ENCODE assay signal across 11 mouse cellular contexts in genomic region chr3:131642681-131643292, GRCm38 (mm10).
A peak's percentile ranks its signal among the peaks of the same experiment; 100 is the strongest.
DNase-seq lines count a peak whose midpoint lies in the region; ATAC-seq and TF ChIP-seq lines count a peak whose summit lies in the region.
"Had no signal": no experiment of that assay in that cellular context is flagged by ENCODE, and none has a peak within 500 bp of the region (broad histone marks: within the 10 kb centered on the region; RNA-seq: fewer than 3 reads in every experiment).

No protein-coding gene starts in this region.

- H3K36me3 ChIP-seq in liver, embryonic 13.5 days, result no peaks in the 10 kb centered on the region
- H3K36me3 ChIP-seq in liver, embryonic 12.5 days, result no peaks in the 10 kb centered on the region; the same call in 1 of the 2 replicates
- no peaks in the 10 kb centered on the region for H3K36me3 ChIP-seq in spleen, adult 2 months (ENCODE audit: control insufficient read depth, insufficient read depth, low read length)
- H3K36me3 ChIP-seq in stomach, postnatal 0 days (ENCODE audit: control insufficient read depth, insufficient read depth, low read length), result peaks cover 5% of the 10 kb centered on the region

- H3K4me1 ChIP-seq in liver, embryonic 13.5 days (replicated peaks), result no peaks in the 10 kb centered on the region
- H3K4me1 ChIP-seq in liver, embryonic 12.5 days, result no peaks in the 10 kb centered on the region
- peaks cover 2% of the 10 kb centered on the region; the same call in 1 of the 2 replicates for H3K4me1 ChIP-seq in spleen, adult 2 months (ENCODE audit: control insufficient read depth, insufficient read depth, insufficient read length)
- no peaks in the 10 kb centered on the region for H3K4me1 ChIP-seq in stomach, postnatal 0 days (replicated peaks; ENCODE audit: control insufficient read depth, insufficient read depth)

- 46% methylated on average over 20 of the region's 20 CpGs for WGBS in liver, embryonic 13.5 days (ENCODE audit: insufficient replicate concordance)
- 44% methylated on average over 20 of the region's 20 CpGs for WGBS in liver, embryonic 12.5 days (ENCODE audit: insufficient replicate concordance)
- WGBS in spleen, adult 2 months, result 40% methylated on average over 20 of the region's 20 CpGs
- 89% methylated on average over 20 of the region's 20 CpGs for WGBS in stomach, postnatal 0 days

- TF ChIP-seq POLR2A in spleen, adult 2 months (IDR thresholded peaks at IDR 0.05; ENCODE audit: low read depth, low read length), result no peak

- H3K4me3 ChIP-seq in liver, embryonic 13.5 days (replicated peaks), result no peak overlapping the region
- H3K4me3 ChIP-seq in liver, embryonic 12.5 days, result no peak overlapping the region
- H3K4me3 ChIP-seq in spleen, adult 2 months (ENCODE audit: extremely low read depth, insufficient read depth, insufficient read length), result no peak overlapping the region; the same call in 1 of the 2 replicates
- H3K4me3 ChIP-seq in stomach, postnatal 0 days (ENCODE audit: low read depth, low read length), result no peak overlapping the region
- H3K4me3 ChIP-seq: hindbrain, embryonic 13.5 days had no signal

- H3K27ac ChIP-seq in liver, embryonic 13.5 days, result no peak overlapping the region
- H3K27ac ChIP-seq in liver, embryonic 12.5 days, result no peak overlapping the region
- peak overlapping the region; percentile 74 for H3K27ac ChIP-seq in spleen, adult 2 months (ENCODE audit: insufficient read depth, low read length)
- no peak overlapping the region for H3K27ac ChIP-seq in stomach, postnatal 0 days (replicated peaks)
- H3K27ac ChIP-seq: hindbrain, embryonic 13.5 days had no signal

- TF ChIP-seq CTCF in spleen, adult 2 months (IDR thresholded peaks at IDR 0.05; ENCODE audit: extremely low read depth, insufficient read depth, insufficient read length, insufficient replicate concordance), result no peak
- no peak for TF ChIP-seq CTCF in stomach, postnatal 0 days (IDR thresholded peaks at IDR 0.05; ENCODE audit: low read depth)

- H3K9ac ChIP-seq in liver, embryonic 13.5 days, result no peak overlapping the region
- no peak overlapping the region for H3K9ac ChIP-seq in liver, embryonic 12.5 days
- no peak overlapping the region for H3K9ac ChIP-seq in stomach, postnatal 0 days (ENCODE audit: low read length)
- H3K9ac ChIP-seq: hindbrain, embryonic 13.5 days had no signal

- TF ChIP-seq EP300 in stomach, postnatal 0 days (optimal IDR thresholded peaks at IDR 0.05), result no peak

- peak; percentile 19 to 40 for DNase-seq in adrenal gland, adult (ENCODE audit: inconsistent age in 2 of 2, low spot score in 1 of 2)
- DNase-seq in adrenal gland, postnatal 4 days (ENCODE audit: low spot score in 2 of 2), result no peak
- DNase-seq in liver, embryonic 13.5 days, result peak; percentile 2
- DNase-seq in lung, postnatal 10 days, result peak; percentile 7
- DNase-seq in spleen, adult 2 months (ENCODE audit: low read depth in 1 of 2, low spot score in 2 of 2), result peak in 1 of 2 experiments; percentile 4
- no peak for DNase-seq in stomach, postnatal 0 days (ENCODE audit: low spot score)
- DNase-seq: adrenal gland, postnatal 25 days; kidney, postnatal 25 days had no signal

- H3K9me3 ChIP-seq in liver, embryonic 13.5 days (replicated peaks), result no peaks in the 10 kb centered on the region
- no peaks in the 10 kb centered on the region for H3K9me3 ChIP-seq in liver, embryonic 12.5 days (replicated peaks)
- H3K9me3 ChIP-seq in stomach, postnatal 0 days (ENCODE audit: control insufficient read depth, low read length), result no peaks in the 10 kb centered on the region
- H3K9me3 ChIP-seq: hindbrain, embryonic 13.5 days had no signal

- H3K4me2 ChIP-seq in liver, embryonic 13.5 days, result no peak overlapping the region
- no peak overlapping the region for H3K4me2 ChIP-seq in liver, embryonic 12.5 days
- no peak overlapping the region for H3K4me2 ChIP-seq in stomach, postnatal 0 days (replicated peaks; ENCODE audit: low read depth)
- H3K4me2 ChIP-seq: hindbrain, embryonic 13.5 days had no signal

- ATAC-seq in liver, embryonic 13.5 days (ENCODE audit: low read depth), result no peak
- no peak for ATAC-seq in liver, embryonic 12.5 days
- no peak for ATAC-seq in stomach, postnatal 0 days (ENCODE audit: low FRiP score, low TSS enrichment)
- ATAC-seq in activated CD4-positive, CD25-positive, alpha-beta regulatory T cell, adult 4 months, result no peak

- H3K27me3 ChIP-seq in liver, embryonic 13.5 days, result no peaks in the 10 kb centered on the region
- H3K27me3 ChIP-seq in liver, embryonic 12.5 days (replicated peaks), result no peaks in the 10 kb centered on the region
- no peaks in the 10 kb centered on the region for H3K27me3 ChIP-seq in spleen, adult 2 months (ENCODE audit: control insufficient read depth, insufficient read depth, low read length)
- H3K27me3 ChIP-seq in stomach, postnatal 0 days (ENCODE audit: control insufficient read depth, insufficient read depth, low read length), result no peaks in the 10 kb centered on the region
- H3K27me3 ChIP-seq: hindbrain, embryonic 13.5 days had no signal

Comparison
In these comparisons a context has a peak if more than half of its experiments do, and no peak if none do; other contexts are left out.
1. DNase-seq: peak in adrenal gland, adult (2 of 2), liver, embryonic 13.5 days (single experiment) and lung, postnatal 10 days (single experiment); none in adrenal gland, postnatal 4 days (0 of 2) and stomach, postnatal 0 days (single experiment).